Mouse (Mus musculus) embryo, embryonic 11.5 days (tissue): ENCODE measurements around the gene Gm5244.

Experiments used
- DNase-seq: peaks from one replicate; pipeline ENCODE4 v3.0.0-alpha.2; 2012; ENCODE audit warnings: low read depth, low spot score

The Gm5244 gene

GRCm38 (mm10) chr19:12846382-12846781, at the start of gene Gm5244:
Gm5244 (plus strand) TSS chr19:12846682.
- no peak for DNase-seq

GRCm38 (mm10) chr19:12797071-12797470, 49.4 kb upstream of the Gm5244 start:
- DNase-seq = no peak

GRCm38 (mm10) chr19:12798404-12798803, 48.1 kb upstream of the Gm5244 start:
- no peak for DNase-seq

DNA sequence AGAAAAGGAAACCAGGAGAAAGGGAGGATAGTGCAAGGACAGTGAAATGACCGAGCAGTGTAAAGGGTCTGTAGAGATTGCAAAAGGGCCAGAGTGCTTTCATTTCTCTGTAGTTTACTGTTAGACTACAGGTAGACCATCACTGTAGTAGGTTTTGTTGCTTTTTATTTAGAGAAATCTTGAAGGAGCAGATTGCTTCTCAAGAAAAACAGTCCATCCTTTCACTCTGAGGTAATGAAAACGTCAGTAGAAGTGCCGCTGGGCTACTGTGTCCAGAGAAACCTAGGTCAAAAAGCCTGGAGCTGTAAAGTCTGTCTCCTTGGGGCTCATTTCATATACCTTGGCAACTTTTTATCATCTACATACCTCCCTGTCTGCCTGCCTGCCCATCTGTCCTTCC, 47.4 kb upstream of the Gm5244 start:
- no peak for DNase-seq

GRCm38 (mm10) chr19:12800621-12801020, 45.9 kb upstream of the Gm5244 start:
- DNase-seq = no peak

DNA sequence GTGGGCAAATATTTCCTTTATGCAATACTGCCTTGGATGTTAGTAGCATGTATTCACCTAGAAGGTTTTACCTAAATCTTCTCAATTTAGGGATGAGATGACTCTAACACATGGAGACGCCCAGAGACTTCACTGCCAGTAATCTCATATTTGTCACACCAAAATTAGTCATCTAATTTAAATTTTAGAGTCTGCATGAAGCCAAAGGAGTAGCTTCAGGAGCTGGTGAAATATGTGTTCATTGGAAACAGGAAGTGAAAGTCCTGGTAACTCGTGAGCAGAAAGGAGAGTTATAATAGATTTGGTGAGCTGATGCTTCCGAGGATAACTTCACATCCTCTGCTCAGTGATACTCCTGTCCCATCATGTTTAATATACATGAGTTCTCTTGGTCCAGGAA, 45.4 kb upstream of the Gm5244 start:
- no peak for DNase-seq

GRCm38 (mm10) chr19:12802830-12803229, 43.7 kb upstream of the Gm5244 start:
- DNase-seq = no peak

DNA sequence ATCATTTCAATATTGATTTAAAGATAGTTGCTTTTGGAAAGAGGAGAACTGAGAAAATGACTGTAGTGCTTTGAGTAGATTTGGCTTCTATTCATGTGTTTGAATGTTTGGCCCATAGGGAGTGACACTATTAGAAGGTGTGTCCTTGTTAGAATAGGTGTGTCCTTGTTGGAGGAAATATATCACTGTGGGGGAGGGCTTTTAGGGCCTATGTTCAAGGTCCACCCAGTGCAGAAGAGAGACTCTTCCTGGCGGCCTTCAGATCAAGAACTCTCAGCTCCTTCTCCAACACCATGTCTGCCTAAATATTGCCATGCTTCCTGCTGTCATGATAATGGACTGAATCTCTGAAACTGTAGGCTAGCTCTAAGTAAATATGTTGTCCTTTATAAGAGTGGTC, 42.2 kb upstream of the Gm5244 start:
- no peak for DNase-seq

GRCm38 (mm10) chr19:12805730-12806129, 40.8 kb upstream of the Gm5244 start:
- no peak for DNase-seq

GRCm38 (mm10) chr19:12806214-12806613, 40.3 kb upstream of the Gm5244 start:
- DNase-seq = no peak

GRCm38 (mm10) chr19:12812644-12813364, 33.7 kb upstream of the Gm5244 start:
- DNase-seq = no peak

- DNase-seq = no peak
Observed at GRCm38 (mm10) chr19:12813883-12814282, 32.6 kb upstream of the Gm5244 start.

GRCm38 (mm10) chr19:12818507-12818906, 28.0 kb upstream of the Gm5244 start:
- DNase-seq = no peak

DNA sequence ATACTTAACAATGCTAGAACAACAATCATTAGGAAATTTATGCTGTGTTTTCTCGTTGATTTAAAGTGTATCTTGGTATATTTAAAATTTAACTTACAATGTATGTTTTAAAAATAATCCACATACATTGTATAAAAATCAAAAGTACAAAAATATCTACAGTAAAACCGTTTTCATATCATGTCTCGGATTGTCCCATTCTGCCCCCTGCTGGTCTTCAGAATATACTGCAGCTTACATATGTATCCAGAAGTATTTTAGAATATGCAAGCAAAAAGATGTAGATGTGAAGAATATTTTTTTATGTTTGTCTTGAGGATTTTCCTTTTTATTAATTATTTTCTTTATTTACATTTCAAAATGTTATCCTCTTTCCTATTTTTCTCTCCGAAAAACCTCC, 26.1 kb upstream of the Gm5244 start:
- DNase-seq = peak; percentile 20

GRCm38 (mm10) chr19:12824549-12824948, 21.9 kb upstream of the Gm5244 start:
- no peak for DNase-seq

DNA sequence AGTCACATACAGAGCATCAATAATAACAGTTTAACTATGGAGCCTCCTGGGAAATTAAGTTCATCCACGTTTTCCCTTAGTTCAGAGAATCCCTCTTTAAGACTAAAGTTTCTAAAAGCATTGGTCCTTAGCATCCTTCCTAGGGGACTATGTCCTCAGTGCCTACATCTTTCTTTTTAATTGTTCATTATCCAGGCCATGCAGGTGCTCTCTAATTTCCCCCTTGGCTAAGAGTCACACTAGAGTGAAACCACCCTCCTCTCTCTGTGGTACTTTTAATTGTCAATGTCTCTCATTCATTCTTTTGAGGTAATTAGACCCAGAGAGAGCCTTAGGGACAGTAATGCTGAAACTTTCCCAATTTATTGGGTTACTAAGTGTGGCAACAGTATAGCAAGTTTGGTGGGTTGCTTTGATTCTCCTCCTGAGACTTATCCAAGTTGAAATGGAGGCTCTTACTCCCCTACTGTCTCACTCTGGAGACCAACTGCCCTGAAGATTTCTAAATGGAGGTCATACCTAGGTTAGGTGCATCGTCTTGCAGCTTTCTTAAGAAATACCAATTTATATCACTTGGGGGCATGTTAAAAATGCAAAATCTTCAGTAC, 15.6 kb upstream of the Gm5244 start:
- DNase-seq = no peak

- DNase-seq = no peak
Observed at GRCm38 (mm10) chr19:12831559-12831958, 14.9 kb upstream of the Gm5244 start.

DNA sequence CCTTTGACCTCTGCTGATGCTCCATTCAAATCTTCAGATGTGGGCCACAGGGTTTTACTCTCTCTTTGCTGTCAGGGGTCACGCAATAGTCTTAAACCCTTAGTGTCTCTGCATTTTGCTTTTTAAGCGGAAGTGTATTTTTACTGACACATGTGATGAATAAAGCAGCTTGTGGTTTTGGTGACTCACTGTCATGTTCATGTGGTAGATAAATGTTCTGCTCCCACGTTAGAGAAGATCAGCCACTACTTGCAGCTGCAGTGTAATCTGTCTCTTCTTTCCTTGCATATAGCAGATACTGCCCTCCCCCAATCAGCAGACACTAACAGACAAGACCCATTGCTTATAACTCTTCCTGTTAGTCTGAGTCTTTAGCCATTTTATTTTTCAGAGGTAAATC, 12.9 kb upstream of the Gm5244 start:
- no peak for DNase-seq

- DNase-seq = no peak
Observed at GRCm38 (mm10) chr19:12838507-12838906, 8.0 kb upstream of the Gm5244 start.

- DNase-seq = no peak
Observed at GRCm38 (mm10) chr19:12856983-12857382, 10.5 kb downstream of the Gm5244 start, which contains the start of gene Olfr1444. Olfr1444 (plus strand) TSS chr19:12857283.

DNA sequence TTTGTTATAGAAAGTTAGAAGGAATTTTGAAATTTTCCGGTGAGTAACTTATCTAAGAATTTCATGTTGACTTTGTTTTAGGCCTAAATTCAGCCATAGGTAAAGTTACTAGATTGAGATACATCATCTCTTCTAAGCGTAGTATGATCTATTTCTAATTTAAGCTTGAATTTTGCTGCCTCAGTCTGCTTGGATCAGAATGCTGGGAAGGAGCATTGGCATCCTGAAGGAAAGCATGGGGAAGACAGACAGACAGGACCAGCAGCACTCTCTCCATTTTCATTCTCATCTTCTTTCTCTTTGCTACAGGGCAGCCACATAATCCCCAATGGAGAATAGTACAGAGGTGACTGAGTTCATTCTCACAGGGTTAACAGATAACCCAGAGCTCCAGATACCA, 37.1 kb downstream of the Gm5244 start, which contains the start of gene Olfr1445:
Gene Olfr1445, plus strand, starts transcription at position 301 of the 400 bp plus-strand sequence.
- DNase-seq = no peak

GRCm38 (mm10) chr19:12893424-12893823, 46.9 kb downstream of the Gm5244 start, which contains the start of gene Olfr1446:
Olfr1446 (minus strand) TSS chr19:12893524.
- DNase-seq = no peak
